Mouse (Mus musculus) adrenal gland, adult 8-10 months (tissue): ENCODE results near the gene Cirbp. TPM values are rescaled to one million over a fixed set of nuclear protein-coding genes. Genes with fewer than 3 reads are reported as not detected.
A peak's percentile ranks its signal among the peaks of the same experiment; 100 is the strongest.

Source experiments
- DNase-seq: peaks from one replicate; pipeline ENCODE4 v3.0.0; 2022
- total RNA-seq, 4 experiments: library from RNA; stranded (reverse); gene quantifications; 2 replicates each; pipeline ENCODE4 v1.2.4; 2022

Cirbp gene
- total RNA-seq, 4 experiments from 2014 or later: 44.2 to 234 (median 162) TPM

GRCm38 (mm10) chr10:80137626-80138552 lies 27.9 kb upstream of the Cirbp start:
- no peak for DNase-seq

DNA sequence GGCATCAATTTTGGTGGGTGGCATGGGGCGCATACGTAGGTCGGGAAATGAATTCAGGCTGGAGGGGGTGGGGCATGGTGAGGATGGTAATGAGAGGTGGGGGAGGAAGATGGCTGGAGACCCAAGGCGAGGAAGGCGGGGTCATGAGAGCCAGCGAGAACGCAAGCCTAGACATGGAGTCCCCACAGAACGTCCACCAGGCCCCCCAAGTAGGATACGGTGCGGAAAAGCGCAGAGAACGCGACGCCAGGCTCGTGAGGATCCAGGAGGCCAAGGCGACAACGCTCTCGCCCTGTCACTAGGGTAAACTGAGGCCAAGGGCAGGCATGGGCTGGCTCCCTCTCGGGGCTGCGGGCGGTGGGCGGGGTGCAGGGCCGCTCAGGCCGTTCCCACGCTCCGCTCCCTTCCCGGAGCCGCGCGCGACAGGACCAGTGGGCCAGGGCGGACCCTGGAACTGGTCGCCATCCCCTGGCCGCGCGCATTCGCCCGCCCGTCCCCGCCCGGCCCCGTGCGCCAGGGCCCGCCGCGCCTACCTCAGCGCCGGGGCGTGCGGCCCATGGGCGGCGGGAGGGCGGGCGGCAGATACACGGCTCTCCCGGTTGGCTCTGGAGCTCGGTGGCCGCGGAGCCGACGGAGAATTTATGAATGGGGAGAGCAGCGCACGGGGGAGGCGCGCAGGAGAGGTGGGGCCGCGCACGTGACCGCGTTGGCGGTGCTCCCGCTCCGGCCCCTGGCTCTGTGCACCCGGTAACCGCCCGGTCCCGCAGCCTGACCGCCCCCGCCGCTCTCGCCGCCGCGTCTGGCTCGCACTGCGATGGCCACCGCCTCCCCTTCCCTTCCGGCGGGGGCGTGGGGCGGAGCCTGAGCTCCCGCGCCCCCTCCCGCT lies 27.0 kb upstream of the Cirbp start, which contains the start of gene Atp5d:
Atp5d (plus strand) TSS at position 80 of the 886 bp plus-strand sequence.
- DNase-seq: no peak

DNA sequence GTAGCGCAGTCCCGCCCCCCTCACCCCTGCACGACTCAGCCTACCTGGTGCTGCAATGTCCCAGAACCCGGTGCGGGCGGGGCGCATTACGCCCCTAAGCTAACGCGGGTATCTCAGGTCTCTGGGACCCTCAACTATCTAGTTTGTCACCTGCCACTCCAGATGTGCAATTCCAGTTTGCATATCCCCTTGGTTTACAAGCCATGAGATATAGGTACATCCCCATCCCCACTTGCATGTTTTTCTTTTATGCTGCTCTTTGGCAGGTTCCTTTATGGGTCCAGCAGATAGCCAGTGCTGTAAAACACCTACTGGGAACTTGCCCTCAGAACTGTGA lies 26.4 kb upstream of the Cirbp start:
- no peak for DNase-seq

DNA sequence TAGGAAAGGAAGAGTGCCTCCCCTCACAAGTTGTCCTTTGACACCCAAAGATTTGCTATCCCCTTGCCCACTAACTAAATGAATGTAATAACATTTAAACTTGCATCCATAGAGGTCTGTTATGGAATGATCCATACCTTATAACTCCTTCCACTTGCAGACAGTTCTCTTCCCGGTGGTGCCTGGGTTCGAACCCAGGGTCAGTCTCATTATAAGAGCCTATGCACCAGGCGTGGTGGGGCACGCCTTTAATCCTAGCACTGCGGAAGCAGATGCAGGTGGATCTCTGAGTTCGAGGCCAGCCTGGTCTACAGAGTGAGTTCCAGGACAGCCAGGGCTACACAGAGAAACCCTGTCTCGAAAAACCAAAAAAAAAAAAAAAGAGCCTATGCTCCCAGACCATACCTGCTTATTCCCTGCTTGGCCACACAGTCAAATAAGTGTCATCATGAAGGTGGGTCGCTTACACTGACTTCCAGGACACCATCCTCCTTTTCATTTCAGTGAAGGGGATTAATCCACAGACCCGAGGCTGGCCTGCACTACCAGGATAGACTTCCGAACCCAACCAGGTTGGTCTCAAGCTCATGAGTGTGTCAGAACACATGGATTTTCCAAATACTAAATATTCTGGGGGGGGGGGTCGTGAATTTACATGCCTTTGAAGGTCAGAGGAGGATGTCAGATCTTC lies 25.7 kb upstream of the Cirbp start:
- no peak for DNase-seq

- no peak for DNase-seq
Observed at GRCm38 (mm10) chr10:80140666-80141035, 25.1 kb upstream of the Cirbp start, which contains the start of gene Cbarp. Cbarp (minus strand) TSS chr10:80140835.

DNA sequence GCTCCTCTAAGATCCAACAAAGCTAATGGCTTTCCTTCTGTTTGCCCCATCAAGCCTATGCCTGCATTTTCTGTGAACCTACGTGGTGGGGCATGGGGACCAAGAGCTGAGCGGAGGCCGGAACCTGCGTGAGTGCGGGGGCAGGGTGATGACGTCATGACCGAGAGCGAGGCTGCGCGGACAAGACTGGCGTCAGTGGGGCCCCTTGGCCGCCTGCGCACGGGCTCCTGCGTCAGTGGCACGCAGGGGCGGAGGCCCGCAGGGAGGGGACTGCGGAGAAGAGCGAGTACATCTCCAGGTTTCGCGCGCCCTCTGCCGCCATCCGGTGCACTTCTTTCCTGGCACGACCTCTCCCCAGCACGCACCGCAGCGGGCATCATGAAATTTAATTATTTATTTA lies 24.5 kb upstream of the Cirbp start:
- peak; percentile 97 for DNase-seq

DNA sequence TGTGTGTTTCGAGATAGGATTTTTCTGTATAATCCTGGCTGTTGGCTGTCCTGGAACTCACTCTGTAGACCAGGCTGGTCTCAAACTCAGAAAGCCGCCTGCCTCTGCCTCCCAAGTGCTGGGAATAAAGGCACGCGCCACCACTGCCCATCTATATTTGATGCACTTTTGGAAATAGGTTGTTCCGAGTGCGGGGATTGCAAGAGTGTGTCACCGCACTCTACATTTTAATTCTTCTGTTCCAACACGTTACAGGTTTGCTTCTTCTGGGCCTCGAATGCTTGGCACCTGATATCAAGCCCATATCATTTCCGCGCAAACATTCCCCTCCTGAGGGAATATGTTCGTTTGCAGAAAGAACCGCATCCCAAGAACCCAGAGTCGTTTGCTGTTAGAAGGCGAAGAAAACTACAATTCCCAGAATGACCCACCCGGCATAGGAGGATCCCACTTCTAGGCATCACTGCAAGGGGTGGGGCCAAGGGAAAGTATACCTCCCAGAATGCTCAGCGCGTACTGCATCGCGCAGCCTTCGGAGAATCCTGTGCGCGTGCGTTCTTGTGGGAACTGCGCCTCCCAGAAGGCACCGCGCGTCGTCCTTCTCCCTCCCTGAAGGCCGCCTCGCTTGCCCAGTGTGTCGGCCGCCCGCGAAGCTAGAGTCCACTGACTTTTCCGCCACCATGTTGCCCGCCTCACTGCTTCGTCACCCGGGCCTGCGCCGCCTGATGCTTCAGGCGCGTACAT lies 23.8 kb upstream of the Cirbp start:
- DNase-seq: peak; percentile 95

GRCm38 (mm10) chr10:80142530-80142925 lies 23.3 kb upstream of the Cirbp start:
- no peak for DNase-seq

DNA sequence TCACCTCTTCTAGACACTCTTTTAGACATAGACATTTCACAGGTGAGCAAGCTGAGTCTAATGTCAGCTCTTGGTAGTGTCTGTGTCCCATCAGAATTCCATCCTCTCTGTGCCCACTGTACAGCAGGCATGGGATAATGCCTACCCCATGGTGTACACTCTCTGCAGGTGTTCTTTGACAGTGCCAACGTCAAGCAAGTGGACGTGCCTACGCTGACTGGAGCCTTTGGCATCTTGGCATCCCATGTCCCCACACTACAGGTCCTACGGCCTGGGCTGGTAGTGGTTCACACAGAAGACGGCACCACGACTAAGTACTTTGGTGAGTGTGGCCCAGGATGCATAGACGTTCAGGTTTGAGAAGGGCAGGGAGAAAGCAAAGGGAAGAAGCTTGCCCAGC lies 22.1 kb upstream of the Cirbp start:
- DNase-seq: no peak

- DNase-seq: no peak
Observed at GRCm38 (mm10) chr10:80144159-80144558, 21.6 kb upstream of the Cirbp start.

- DNase-seq: no peak
Observed at GRCm38 (mm10) chr10:80144864-80145838, 20.6 kb upstream of the Cirbp start.

DNA sequence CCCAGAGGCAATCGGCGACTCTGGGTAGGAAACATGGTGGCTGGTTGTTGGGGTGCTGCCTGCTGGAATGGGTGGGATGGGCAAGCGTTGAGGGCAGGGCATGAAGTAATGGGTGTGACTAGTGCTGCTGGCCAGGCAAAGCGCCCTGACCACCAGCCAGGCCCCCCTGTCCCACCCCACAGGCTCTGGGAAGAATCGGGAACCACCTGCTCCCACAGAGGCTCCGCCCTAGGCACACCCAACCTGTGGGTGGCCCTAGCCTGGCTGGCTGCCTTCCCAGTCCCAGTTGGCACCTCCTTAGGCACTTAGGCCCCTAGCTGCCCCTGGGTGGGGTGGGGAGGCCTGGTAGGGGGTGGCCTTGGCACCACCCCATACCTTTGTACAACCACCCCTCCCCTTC lies 19.9 kb upstream of the Cirbp start:
- no peak for DNase-seq

GRCm38 (mm10) chr10:80146568-80147011 lies 19.2 kb upstream of the Cirbp start:
- no peak for DNase-seq

DNA sequence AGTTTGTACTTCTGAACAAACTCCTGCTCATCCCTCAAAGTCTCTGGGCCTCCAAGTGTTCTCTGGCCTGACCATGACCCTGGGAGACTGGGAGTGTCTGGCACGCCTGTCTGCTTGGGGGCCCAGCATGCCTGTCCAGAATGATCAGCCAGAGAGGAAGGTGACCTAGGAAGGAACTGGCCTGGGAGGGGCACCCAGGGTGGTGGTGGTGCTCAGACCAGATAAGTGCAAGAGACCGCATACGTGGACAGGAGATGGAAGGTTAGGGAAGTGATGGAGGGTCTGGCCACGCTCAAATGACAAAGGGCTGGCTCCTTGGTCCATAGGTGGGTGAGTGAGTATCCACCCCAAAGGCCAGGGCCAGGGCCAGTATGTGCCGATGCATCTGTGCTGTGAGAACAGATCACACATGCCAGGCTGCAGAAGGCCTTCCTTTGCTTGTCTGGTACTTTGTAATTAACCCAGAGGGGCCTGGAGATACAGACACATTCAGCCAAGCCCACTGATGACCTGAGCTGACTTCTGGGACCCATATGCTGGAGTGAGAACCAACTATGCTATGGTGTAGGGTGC lies 18.6 kb upstream of the Cirbp start:
- no peak for DNase-seq

DNA sequence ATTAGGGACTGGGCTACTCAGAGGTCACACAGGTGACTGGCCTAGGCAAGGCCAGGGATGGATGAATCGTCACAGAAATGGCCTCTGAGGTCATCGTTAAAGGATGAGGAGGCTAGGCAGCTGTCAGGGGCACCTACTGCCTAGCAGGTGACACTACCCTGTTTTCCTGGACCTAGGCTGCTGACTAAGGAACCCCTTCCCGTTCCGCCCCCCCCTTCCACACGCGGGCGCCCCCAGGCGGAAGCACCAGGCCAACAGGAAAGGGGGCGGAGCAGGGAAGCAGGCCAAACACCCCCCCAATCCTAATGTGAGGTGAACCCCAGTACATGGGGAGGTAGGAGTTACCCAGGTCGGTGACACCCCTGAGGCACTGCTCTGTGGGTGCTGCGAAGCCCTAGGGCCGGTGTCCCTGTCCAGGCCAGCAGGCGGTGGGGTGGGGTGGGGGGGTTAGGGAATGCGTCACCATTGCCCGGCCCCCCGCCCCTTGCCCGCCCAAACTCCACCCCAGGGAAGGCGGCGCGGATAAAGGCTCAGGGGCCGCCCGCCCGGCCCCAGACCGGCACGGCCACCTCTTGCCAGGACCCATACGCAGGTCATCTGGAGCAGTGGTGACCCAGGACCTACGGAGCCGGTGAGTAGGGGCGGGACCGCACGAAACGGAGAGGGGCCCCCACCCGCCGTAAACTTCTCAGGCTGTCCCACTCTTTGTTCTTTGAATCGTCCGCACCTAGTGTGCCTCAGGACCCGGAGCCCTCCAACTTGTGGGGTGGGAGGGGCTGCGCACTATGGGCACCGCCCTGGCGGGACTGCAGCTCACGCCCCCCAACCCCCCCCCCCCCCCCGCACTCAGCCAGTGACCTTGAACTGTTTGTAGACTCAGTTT lies 17.8 kb upstream of the Cirbp start, which contains the start of gene Midn:
Midn (plus strand) TSS at position 554 of the 883 bp plus-strand sequence.
- DNase-seq: peak; percentile 86

DNA sequence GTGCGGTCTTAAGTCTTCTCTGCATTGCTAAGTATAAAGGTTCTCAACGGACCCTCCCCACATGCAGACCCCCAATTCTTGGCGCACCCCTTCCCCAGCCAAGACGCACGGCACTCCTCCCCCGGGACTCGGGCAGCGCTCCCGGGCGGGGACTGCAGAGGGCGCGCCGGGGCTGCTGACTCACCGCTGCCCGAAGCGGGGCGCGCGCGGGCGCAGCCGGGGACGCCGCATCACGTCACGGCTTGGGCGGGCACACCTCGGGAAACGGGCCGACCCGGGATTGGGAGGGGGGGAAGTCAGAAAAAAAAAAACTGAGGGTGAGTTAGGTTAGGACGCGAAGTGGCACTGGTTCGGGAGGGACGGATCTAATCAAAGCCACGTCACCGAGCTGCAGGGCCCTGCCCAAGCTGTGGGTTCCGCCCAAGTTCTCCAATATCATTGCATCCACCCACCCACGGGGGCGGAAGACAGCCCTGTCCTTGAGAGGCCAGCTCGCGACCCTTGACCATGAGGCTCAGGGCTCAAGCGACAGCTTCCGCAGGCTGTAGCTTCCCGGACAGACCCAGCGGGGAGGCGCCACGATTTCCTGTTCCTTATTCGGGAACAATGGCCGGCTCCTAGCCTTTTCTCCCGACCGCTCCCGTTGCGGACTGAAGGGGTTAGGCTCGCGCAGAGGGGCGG lies 17.0 kb upstream of the Cirbp start:
- DNase-seq: peak; percentile 94

GRCm38 (mm10) chr10:80149291-80150225 lies 16.2 kb upstream of the Cirbp start:
- peak; percentile 98 for DNase-seq
